Mouse (Mus musculus) stomach, postnatal 0 days (tissue): ENCODE results near the gene Slamf8.

Experiments used
- CTCF ChIP-seq: IDR thresholded peaks from 2 replicates; pipeline ENCODE4 v1.5.1; 2016; ENCODE audit warnings: antibody characterized with exemption, low read depth, mild to moderate bottlenecking, moderate library complexity
- EP300 ChIP-seq: optimal IDR thresholded peaks from 2 replicates; pipeline ENCODE3; 2016; ENCODE audit warnings: antibody characterized with exemption

GRCm38 (mm10) chr1:172590385-172590784, at the start of gene Slamf8:
- TF ChIP-seq CTCF (no peak), EP300 (no peak)
